Mouse (Mus musculus): Measurements from ENCODE around the gene Nfib. TPM values are rescaled to one million over a fixed set of nuclear protein-coding genes. Genes with fewer than 3 reads are reported as not detected.

The Nfib gene
- total and polyA plus RNA-seq, 3 experiments: 0.04 to 0.11 (median 0.09) TPM

DNA sequence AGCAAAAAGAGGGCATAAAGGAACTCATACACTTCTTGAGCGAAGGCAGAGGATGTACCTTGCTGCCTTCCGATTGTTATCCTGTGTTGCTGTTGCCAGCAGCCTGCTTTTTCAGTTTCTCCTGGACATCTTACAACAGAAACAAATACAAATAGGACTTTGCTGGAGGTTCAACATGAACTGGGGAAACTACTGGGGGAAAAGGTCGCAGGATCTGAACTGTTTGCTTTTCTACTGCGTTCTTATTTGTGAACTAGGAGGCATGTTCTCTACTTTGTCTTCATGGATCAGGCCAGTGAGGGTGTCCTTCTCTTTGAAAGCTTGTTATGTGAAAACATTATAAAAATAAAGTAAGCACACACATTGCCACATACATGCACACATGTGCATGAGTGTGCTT is 252.6 kb downstream of the Nfib start:
- no peaks in the 10 kb centered on the region for H3K27me3 ChIP-seq (replicated peaks)
- no peak overlapping the region for H3K9ac ChIP-seq (ENCODE audit: insufficient read depth, low read depth)
- H3K36me3 ChIP-seq (replicated peaks in 1 of 2; ENCODE audit: control insufficient read depth in 1 of 2, insufficient read depth in 1 of 2, low read length in 1 of 2): no peaks in the 10 kb centered on the region
- in situ Hi-C loops (cut with MboI; ENCODE audit: low pct_ligation_motif_present, low pct_unique_long_range_greater_than_20kb, low sequenced_read_pairs): no loop called here
- dilution Hi-C loops (cut with MboI; ENCODE audit: extremely low pct_ligation_motif_present, extremely low pct_unique_long_range_greater_than_20kb, low sequenced_read_pairs): no loop called here
- DNase-seq (ENCODE audit: extremely low read depth): no peak
- no peaks in the 10 kb centered on the region for H3K79me2 ChIP-seq (replicated peaks; ENCODE audit: control insufficient read depth, extremely low read depth, insufficient read depth, poor library complexity, severe bottlenecking)
- H3K4me2 ChIP-seq (ENCODE audit: insufficient read depth, low read depth, poor library complexity, severe bottlenecking): no peak overlapping the region
- no peak for TF ChIP-seq MAZ (IDR thresholded peaks at IDR 0.05; ENCODE audit: low read depth, low read length)
- no peak for TF ChIP-seq CHD2 (IDR thresholded peaks at IDR 0.05; ENCODE audit: low read length)
- no peaks in the 10 kb centered on the region for H3K9me3 ChIP-seq (replicated peaks; ENCODE audit: low read length)
- H3K4me3 ChIP-seq (replicated peaks in 1 of 3; ENCODE audit: low read depth in 2 of 3, low read length in 2 of 3, poor library complexity in 1 of 3): no peak overlapping the region
- no peak overlapping the region for H3K27ac ChIP-seq (ENCODE audit: insufficient read depth, low read depth)
- 0 out of 4 replicates have a peak, but pooled peaks cover 0 to 2% of the 10 kb centered on the region in 2 experiments for H3K4me1 ChIP-seq (ENCODE audit: control insufficient read depth in 1 of 2, insufficient read depth in 2 of 2)

DNA sequence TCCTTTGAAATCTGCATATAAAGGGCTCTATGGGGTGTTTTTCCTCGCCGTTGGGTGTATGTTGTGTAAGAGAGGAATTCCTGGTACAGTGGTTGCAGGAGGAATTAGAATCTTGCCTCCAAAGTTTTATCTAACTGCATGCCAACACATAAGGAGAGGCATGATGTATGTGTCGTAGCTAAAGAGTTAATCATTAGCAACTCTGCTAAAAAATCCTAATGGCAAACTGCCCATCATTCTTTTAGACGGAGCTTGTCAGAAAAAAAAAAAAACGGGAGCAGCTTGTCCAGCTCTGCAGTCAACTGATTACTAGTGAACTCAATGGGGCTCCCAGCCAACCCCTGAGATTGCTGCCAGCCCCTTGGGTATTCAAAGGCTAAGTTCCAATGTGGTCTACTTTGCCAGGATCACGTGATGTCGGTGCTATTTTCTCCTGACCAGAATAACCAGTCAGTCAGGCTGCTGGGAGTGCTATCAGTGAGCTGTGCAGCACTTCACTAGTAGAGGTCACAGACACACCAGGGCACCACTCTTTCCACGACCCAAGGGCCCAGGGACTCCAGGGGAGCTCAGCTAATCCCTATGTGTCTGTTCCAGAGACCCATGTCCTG is 258.4 kb downstream of the Nfib start:
- no peak overlapping the region for H3K4me2 ChIP-seq (ENCODE audit: insufficient read depth, low read depth, poor library complexity, severe bottlenecking)

DNA sequence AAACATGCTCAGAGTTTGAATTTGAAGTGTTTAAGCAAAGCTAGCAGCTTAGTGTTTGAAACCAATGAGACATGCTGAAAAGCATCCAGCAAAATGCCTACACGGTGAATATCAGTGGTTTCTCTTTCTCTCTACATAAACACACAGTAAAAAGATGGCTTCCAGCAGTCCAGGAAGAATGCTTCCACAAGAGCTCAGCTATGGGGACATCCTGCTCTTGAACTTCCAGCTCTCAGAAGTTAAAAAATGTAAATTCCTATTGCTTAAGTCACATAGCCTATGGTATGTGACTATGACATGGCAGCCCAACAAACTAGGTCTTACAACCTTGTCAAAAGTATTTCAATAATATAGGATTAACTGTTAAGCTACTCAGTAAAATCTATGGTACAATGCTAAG is 261.5 kb downstream of the Nfib start:
- dilution Hi-C loops (cut with MboI; ENCODE audit: extremely low pct_ligation_motif_present, extremely low pct_unique_long_range_greater_than_20kb, low sequenced_read_pairs) (no loop called here), in situ Hi-C loops (cut with MboI; ENCODE audit: low pct_ligation_motif_present, low pct_unique_long_range_greater_than_20kb, low sequenced_read_pairs) (no loop called here)
- no peak overlapping the region for H3K9ac ChIP-seq (ENCODE audit: insufficient read depth, low read depth)
- H3K79me2 ChIP-seq (replicated peaks; ENCODE audit: control insufficient read depth, extremely low read depth, insufficient read depth, poor library complexity, severe bottlenecking): no peaks in the 10 kb centered on the region
- no peaks in the 10 kb centered on the region for H3K27me3 ChIP-seq (replicated peaks)
- H3K36me3 ChIP-seq (replicated peaks in 1 of 2; ENCODE audit: control insufficient read depth in 1 of 2, insufficient read depth in 1 of 2, low read length in 1 of 2): no peaks in the 10 kb centered on the region
- H3K4me3 ChIP-seq (replicated peaks in 1 of 3; ENCODE audit: low read depth in 2 of 3, low read length in 2 of 3, poor library complexity in 1 of 3): no peak overlapping the region
- H3K4me2 ChIP-seq (ENCODE audit: insufficient read depth, low read depth, poor library complexity, severe bottlenecking): no peak overlapping the region
- no peak for DNase-seq (ENCODE audit: extremely low read depth)
- no peak overlapping the region for H3K27ac ChIP-seq (ENCODE audit: insufficient read depth, low read depth)
- TF ChIP-seq USF2 (conservative IDR thresholded peaks at IDR 0.05; ENCODE audit: low read depth, low read length) (no peak), TCF12 (IDR thresholded peaks at IDR 0.05; ENCODE audit: low read depth, low read length) (no peak), E2F4 (IDR thresholded peaks at IDR 0.05; ENCODE audit: insufficient replicate concordance, low read depth, low read length) (no peak), JUN (IDR thresholded peaks at IDR 0.05; ENCODE audit: insufficient read depth, low read depth, low read length) (no peak), USF1 (IDR thresholded peaks at IDR 0.05; ENCODE audit: low read depth, low read length) (no peak)
- H3K4me1 ChIP-seq (ENCODE audit: control insufficient read depth in 1 of 2, insufficient read depth in 2 of 2): no peaks in the 10 kb centered on the region; a peak in 1 of 4 replicates
- H3K9me3 ChIP-seq (replicated peaks; ENCODE audit: low read length): no peaks in the 10 kb centered on the region

More for the DNA sequence above, 258.4 kb downstream of the Nfib start:
- no peak overlapping the region for H3K27ac ChIP-seq (ENCODE audit: insufficient read depth, low read depth)
- H3K4me1 ChIP-seq (ENCODE audit: control insufficient read depth in 1 of 2, insufficient read depth in 2 of 2): no peaks in the 10 kb centered on the region; a peak in 1 of 4 replicates
- no peak overlapping the region for H3K4me3 ChIP-seq (replicated peaks in 1 of 3; ENCODE audit: low read depth in 2 of 3, low read length in 2 of 3, poor library complexity in 1 of 3)
- H3K9me3 ChIP-seq (replicated peaks; ENCODE audit: low read length): no peaks in the 10 kb centered on the region
- no peaks in the 10 kb centered on the region for H3K27me3 ChIP-seq (replicated peaks)
- no peak overlapping the region for H3K9ac ChIP-seq (ENCODE audit: insufficient read depth, low read depth)
- no peak for TF ChIP-seq ZKSCAN1 (IDR thresholded peaks at IDR 0.05; ENCODE audit: borderline replicate concordance, low read depth, low read length)
- DNase-seq (ENCODE audit: extremely low read depth): no peak
- no peaks in the 10 kb centered on the region for H3K79me2 ChIP-seq (replicated peaks; ENCODE audit: control insufficient read depth, extremely low read depth, insufficient read depth, poor library complexity, severe bottlenecking)
- in situ Hi-C loops (cut with MboI; ENCODE audit: low pct_ligation_motif_present, low pct_unique_long_range_greater_than_20kb, low sequenced_read_pairs) (no loop called here), dilution Hi-C loops (cut with MboI; ENCODE audit: extremely low pct_ligation_motif_present, extremely low pct_unique_long_range_greater_than_20kb, low sequenced_read_pairs) (no loop called here)
- H3K36me3 ChIP-seq (replicated peaks in 1 of 2; ENCODE audit: control insufficient read depth in 1 of 2, insufficient read depth in 1 of 2, low read length in 1 of 2): no peaks in the 10 kb centered on the region

All from CH12.LX (cell line).